Mouse (Mus musculus) spleen, adult 2 months (tissue): Measurements from ENCODE around the gene Cttnbp2.

ENCODE experiments used
- CTCF ChIP-seq: fragments of 200-500 bp; IDR thresholded peaks from 2 replicates; pipeline ENCODE4 v1.5.1; 2011; ENCODE audit warnings: mild to moderate bottlenecking, inconsistent platforms; ENCODE audit not compliant: insufficient read depth, insufficient read length, insufficient replicate concordance; ENCODE audit errors: extremely low read depth
- POLR2A ChIP-seq: fragments of 200-500 bp; IDR thresholded peaks from 2 replicates; pipeline ENCODE4 v1.6.1; 2011; ENCODE audit warnings: low read depth, low read length, inconsistent platforms

DNA sequence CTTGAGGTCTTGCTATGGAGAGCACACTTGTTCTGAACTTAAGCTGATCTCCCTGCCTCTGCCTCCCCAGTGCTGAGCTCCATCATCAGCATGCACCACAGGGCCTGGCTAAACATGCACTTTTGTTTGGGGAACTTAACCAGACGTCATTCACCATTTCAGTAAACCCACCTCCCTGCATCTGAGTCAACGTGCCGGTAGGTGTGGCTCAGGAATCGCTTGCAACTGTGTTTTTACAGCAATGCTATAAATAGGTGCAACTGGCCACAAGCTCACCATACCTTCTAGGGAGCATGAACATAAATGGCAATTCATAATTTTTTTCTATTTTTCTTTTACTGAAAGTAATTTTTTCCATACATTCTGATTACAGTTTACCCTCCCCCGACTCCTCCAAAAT is 14.8 kb downstream of the Cttnbp2 start:
- TF ChIP-seq CTCF, result no peak
- TF ChIP-seq POLR2A, result no peak
